Mouse (Mus musculus): ENCODE measurements around the gene Gpr19.

The Gpr19 gene

DNA sequence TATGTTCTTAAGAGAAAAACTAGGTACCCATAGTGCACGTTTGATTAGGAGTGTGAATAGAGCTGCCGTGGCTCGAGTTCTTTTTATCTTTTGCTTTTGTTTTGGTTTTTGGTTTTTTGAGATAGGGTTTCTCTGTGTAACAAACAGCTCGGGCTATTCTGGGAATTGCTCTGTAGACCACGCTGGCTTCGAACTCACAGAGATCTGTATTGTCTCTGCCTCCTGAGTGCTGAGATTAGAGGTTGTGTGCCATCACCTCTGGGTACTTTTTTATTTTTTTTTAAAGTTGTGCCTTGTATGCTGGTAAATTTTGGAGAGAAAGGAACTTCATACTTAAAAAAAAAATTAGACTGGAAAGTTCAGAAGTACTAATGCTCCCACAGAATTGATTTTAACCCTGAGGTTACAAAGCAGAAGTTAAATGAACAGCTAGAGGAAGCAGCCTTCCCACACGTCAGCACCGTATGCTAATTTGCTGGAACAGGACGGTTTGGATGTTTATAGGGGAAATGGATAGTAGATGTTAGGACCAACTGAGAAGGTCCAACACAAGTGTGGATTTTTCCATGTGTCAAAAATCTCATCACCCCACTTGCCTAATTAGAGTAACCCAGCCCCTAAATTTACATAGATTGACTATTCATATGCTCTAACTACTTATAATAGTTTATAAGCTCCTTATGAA, 24.3 kb upstream of the Gpr19 start:
- DNase-seq (ENCODE audit: low spot score): no peak

- no peak for DNase-seq (ENCODE audit: low spot score)
Observed at GRCm38 (mm10) chr6:134921695-134922510, 23.5 kb upstream of the Gpr19 start.

GRCm38 (mm10) chr6:134921014-134921694, 22.8 kb upstream of the Gpr19 start:
- peak; percentile 45 for DNase-seq (ENCODE audit: low spot score)

DNA sequence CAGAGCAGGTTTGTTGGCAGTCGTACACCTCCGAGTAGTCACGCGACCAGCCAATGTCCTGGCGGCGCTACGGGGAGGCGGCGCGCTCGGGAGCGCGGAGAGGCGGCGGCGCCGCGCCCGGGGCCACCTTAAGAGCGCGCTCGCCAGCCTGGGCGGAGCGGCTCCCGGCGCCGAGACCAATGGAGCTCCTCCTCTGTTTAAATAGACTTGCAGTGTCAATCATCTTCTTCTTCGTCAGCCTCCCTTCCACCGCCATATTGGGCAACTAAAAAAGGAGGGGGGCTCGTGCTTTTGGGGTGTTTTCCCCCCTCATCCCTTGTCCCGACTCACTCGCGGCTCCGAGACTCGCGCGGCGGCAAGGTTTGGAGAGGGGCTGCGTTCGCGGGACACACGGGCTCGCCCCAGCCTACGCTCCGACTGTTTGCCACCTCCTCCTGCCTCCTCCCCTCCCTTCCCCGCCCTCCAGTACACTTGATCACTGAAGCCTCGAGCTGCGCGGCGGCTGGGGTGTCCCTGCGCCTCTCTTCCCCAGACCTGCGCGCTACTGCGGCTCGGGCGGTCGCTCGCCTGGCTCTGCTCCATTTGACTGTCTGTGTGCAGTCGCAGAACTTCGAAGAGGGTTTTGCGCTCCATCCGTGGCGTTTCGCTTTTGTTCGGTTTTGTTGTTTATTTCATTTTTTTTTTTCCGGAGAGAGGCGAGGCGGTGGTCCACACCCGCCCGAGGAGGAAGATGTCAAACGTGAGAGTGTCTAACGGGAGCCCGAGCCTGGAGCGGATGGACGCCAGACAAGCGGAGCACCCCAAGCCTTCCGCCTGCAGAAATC, 22.0 kb upstream of the Gpr19 start, which contains the start of gene Cdkn1b:
Gene Cdkn1b (plus strand): TSS at position 212 of the 824 bp plus-strand sequence.
- DNase-seq (ENCODE audit: low spot score): peak; percentile 92

DNA sequence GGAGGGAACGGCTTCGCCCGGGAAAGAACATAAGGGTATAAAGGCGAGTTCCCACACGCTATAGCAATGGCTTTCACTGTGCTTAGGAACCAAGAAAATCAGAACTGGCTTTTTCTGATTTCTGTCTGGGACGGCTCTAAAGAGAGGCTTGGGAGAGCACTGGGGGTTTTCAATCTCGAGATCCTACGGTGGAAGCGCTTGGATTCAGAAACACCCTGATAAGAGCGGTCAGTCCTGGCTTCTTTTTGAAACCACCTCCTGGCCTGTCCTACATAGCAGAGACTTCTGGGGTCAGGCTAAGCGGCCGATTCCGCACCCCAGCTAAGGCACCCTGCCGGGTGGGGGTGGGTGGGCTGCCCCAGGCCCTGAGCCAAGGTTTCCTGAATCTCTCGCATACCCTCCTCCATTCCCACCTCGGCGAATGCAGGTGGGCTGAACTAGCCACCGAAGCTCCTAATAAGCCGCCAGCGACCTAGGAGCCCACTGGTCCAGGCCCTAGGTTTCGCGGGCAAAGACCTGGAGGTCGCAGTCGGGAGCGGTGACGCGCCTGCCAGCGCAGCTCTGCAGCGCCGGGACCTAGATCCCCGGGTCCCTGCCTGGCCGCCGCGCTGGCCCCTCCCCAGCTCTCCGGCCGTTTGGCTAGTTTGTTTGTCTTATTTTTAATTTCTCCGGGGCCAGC, 21.3 kb upstream of the Gpr19 start:
- no peak for DNase-seq (ENCODE audit: low spot score)

DNA sequence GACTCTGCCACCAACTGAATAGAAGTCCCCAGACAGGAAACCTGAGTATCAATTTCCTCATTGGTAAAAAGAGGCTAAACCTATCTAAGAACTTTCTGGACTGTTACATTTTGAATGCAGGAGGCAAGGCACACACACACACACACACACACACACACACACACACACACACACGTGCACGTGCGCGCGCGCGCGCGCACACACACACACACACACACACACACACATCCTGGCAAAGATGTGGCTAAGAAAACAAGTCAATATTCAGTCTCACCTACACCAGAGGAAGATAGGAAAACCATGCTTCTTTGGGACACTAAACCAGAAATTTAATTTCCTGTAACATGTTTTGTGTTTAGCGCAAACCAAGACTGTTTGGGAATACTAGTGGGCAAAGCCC, 20.4 kb upstream of the Gpr19 start:
- DNase-seq (ENCODE audit: low spot score): no peak

- peak; percentile 56 for DNase-seq (ENCODE audit: low spot score)
Observed at GRCm38 (mm10) chr6:134917087-134917486, 18.7 kb upstream of the Gpr19 start.

GRCm38 (mm10) chr6:134916641-134917040, 18.3 kb upstream of the Gpr19 start:
- DNase-seq (ENCODE audit: low spot score): no peak

- no peak for DNase-seq (ENCODE audit: low spot score)
Observed at GRCm38 (mm10) chr6:134914523-134914922, 16.1 kb upstream of the Gpr19 start.

DNA sequence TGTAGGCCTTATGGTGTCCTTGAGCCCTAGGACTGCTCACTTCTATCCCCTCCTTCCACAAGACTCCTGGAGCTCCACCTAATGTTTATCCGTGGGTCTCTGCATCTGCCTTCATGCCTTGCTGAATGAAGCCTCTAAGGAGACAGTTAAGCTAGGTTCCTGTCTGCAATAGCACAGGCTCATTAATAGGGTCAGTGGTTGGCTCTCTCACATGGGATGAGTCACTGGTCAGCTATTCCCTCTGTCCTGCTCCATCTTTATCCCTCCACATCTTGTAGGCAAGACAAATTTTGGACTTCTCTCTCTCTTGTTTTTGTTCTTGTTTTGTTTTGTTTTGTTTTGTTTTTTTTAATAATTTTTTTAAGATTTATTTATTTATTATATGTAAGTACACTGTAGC, 7.4 kb upstream of the Gpr19 start:
- no peak for DNase-seq (ENCODE audit: low spot score)

- no peak for DNase-seq (ENCODE audit: low spot score)
Observed at GRCm38 (mm10) chr6:134903891-134904884, 5.8 kb upstream of the Gpr19 start.

GRCm38 (mm10) chr6:134903368-134903767, 5.0 kb upstream of the Gpr19 start:
- DNase-seq (ENCODE audit: low spot score): no peak

DNA sequence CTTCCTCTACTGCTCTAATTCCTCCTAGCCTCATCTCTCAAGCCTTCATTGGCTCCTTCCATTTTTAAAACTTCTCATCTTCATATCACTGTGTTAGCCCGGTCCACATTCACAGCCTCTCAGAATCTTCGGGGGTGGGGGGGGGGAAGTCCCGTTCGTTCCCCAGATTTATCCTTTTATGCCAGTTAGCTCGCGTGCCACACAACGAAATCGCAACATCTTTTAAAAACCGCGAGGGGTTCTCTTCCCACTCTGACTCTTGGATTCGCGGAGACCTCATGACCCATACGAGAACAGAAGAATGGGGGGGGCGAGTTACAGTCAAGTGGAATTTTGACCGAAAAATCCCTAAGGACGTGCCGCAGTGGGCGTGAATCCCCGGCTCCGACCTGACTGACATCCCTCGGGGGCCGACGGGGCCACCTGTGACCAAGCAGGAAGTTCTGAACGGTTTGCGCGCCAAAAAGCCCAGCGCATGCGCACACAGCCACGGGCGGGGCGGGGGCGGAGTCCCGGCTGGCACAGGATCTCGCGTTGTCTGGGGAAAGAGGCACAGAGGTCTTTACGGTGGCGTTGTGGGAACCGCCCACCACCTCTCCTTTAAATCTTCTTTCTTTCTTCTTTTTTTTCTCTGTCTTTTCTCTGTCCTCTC, 809 bp downstream of the Gpr19 start:
- peak; percentile 94 for DNase-seq (ENCODE audit: low spot score)

DNA sequence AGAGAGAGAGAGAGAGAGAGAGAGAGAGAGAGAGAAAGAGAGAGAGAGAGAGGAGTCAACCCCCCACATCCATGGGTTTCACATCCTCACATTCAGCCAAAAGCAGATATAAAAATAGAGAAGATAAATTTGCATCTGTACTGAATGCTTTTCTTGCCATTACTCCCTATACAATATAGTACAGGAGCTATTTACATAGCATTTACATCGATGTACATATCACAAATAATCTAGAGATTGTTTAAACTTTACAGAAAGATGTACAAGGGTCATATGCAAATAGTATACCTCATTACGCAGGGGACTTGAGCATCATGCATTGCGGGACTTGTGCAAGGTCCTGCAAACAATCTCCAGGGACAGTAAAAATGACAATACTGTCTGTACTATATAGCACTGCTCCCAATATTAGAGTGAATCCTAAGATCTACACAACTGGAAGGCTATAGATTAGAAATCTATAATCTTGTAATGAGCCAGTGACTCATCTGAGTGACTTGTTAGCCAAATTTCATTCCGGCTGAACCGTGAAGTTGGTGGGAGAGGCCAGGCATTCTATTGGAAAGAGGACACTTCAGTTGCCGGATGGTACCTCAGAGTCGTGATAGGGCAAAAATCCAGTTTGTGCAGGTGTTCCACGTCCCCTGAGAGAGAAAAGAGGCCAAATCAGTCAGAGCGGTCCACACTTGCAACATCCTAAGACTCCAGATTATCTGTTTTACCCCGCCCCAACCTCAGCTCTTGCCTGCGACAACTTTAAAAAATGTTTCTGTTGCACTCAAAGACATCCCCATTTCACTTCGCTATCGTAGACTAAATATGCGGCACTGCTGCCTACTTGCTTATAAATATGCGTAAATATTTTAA, 1.6 kb downstream of the Gpr19 start:
- no peak for DNase-seq (ENCODE audit: low spot score)

GRCm38 (mm10) chr6:134890436-134890835, 7.9 kb downstream of the Gpr19 start:
- no peak for DNase-seq (ENCODE audit: low spot score)

GRCm38 (mm10) chr6:134889763-134890162, 8.6 kb downstream of the Gpr19 start:
- no peak for DNase-seq (ENCODE audit: low spot score)

GRCm38 (mm10) chr6:134888563-134889017, 9.8 kb downstream of the Gpr19 start:
- DNase-seq (ENCODE audit: low spot score): peak; percentile 58

GRCm38 (mm10) chr6:134887711-134888449, 10.5 kb downstream of the Gpr19 start:
- peak; percentile 88 for DNase-seq (ENCODE audit: low spot score)
